8 mouse cellular contexts compared by ENCODE assay signal in the genomic region with DNA sequence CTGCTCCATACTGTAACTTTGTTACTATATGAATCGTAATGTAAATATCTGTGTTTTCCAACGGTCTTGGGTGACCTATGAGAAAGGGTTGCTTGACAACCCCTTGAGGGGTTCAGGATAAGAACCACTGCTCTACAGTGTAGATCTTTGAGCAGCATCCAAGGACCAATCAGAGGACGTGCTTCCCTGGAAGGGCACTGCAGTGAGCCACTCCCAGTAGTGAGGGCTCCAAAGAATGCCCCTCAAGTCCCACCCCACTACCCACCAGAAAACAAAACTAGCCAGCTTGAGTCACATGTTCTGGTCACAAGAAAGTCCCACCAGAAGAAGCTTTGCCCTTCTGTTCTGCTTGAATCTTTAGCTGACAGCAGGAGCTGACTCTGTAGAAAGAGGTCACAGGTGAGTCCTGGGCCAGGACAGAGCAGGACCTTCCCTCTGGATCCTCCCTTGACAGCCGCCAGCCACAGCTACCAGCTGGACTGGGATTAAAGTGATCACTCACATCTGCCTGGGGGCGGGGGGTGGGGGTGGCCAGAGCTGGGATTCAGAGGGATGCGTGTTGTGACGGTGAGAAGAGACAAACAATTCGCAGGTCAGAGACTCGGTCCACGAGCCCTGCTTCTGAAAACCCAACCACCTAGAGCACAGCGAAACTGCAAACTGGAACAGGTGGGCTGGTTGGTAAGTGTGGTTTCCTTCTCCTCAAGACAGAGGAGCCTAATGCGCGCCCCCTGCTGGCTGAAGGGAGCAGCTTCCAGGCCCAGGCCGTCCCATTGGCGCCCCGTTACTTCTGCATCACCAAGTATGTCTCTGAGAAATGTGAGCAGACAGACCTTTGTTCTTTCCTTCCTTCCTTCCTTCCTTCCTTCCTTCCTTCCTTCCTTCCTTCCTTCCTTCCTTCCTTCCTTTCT. TPM values are rescaled to one million over a fixed set of nuclear protein-coding genes. Genes with fewer than 3 reads are reported as not detected.
DNase-seq lines count a peak whose midpoint lies in the region; TF ChIP-seq lines count a peak whose summit lies in the region.

No protein-coding gene starts in this region.

- H3K79me2 ChIP-seq in liver, adult 2 months (ENCODE audit: control insufficient read depth, insufficient read depth, low read length): no peaks in the 10 kb centered on the region
- H3K79me2 ChIP-seq in myocyte (ENCODE audit: control insufficient read depth, insufficient read depth): no peaks in the 10 kb centered on the region

- H3K27ac ChIP-seq in cortical plate, adult 2 months (ENCODE audit: insufficient read depth, low read length): no peak overlapping the region
- H3K27ac ChIP-seq in liver, adult 2 months (replicated peaks; ENCODE audit: insufficient read depth, low read depth, low read length): peak overlapping the region; percentile 50

- H3K4me2 ChIP-seq in myocyte (ENCODE audit: low read depth): no peak overlapping the region

- peak; percentile 85 for TF ChIP-seq CTCF in cortical plate, adult 2 months (IDR thresholded peaks at IDR 0.05; ENCODE audit: extremely low read depth, insufficient read depth, low read length)
- peak; percentile 89 for TF ChIP-seq CTCF in liver, adult 2 months (IDR thresholded peaks at IDR 0.05; ENCODE audit: low read depth, low read length)

- TF ChIP-seq POLR2A in cortical plate, adult 2 months (IDR thresholded peaks at IDR 0.05; ENCODE audit: extremely low read depth, insufficient read depth, low read length): no peak
- no peak for TF ChIP-seq POLR2A in liver, adult 2 months (IDR thresholded peaks at IDR 0.05; ENCODE audit: extremely low read depth, insufficient read depth, low read length)
- no peak for TF ChIP-seq POLR2A in myocyte (IDR thresholded peaks at IDR 0.05; ENCODE audit: insufficient read length, low read depth)

- no peak overlapping the region for H3ac ChIP-seq in myocyte (ENCODE audit: control insufficient read depth, insufficient read length)

- H3K36me3 ChIP-seq in liver, adult 2 months (ENCODE audit: control insufficient read depth, insufficient read depth, low read length): no peaks in the 10 kb centered on the region
- H3K36me3 ChIP-seq in myocyte (ENCODE audit: control insufficient read depth, insufficient read depth): no peaks in the 10 kb centered on the region

- no peaks in the 10 kb centered on the region for H3K27me3 ChIP-seq in liver, adult 2 months (ENCODE audit: control insufficient read depth, insufficient read depth, low read length)
- H3K27me3 ChIP-seq in myocyte (ENCODE audit: control insufficient read depth, insufficient read depth, insufficient read length): peaks cover 35% of the 10 kb centered on the region

- peak overlapping the region; percentile 70 for H3K9ac ChIP-seq in liver, adult 2 months (ENCODE audit: low read depth, low read length)

- peak; percentile 88 to 93 for DNase-seq in left cerebral cortex, adult 18-20 months (ENCODE audit: low spot score in 2 of 2)
- DNase-seq in left cerebral cortex, adult 11 months (ENCODE audit: low spot score): no peak
- peak; percentile 69 to 85 for DNase-seq in gastrocnemius, postnatal 4 days (ENCODE audit: low spot score in 2 of 2)
- peak; percentile 56 to 82 for DNase-seq in kidney, adult 8-10 months
- peak; percentile 61 for DNase-seq in liver, adult 2 months (ENCODE audit: extremely low read depth, low read depth, low spot score)
- DNase-seq in spleen, postnatal 4 days (ENCODE audit: low spot score in 2 of 2): peak; percentile 87 to 96

- no peaks in the 10 kb centered on the region for H3K4me1 ChIP-seq in cortical plate, adult 2 months (ENCODE audit: control insufficient read depth, insufficient read depth, low read length)
- peaks cover 6% of the 10 kb centered on the region; the same call in 1 of the 2 replicates for H3K4me1 ChIP-seq in liver, adult 2 months (ENCODE audit: control insufficient read depth, insufficient read depth, low read length)

- WGBS in liver, adult 2 months: 15% methylated on average over 16 of the region's 16 CpGs

- H3K4me3 ChIP-seq in cortical plate, adult 2 months (ENCODE audit: insufficient read depth, low read length): no peak overlapping the region
- peak overlapping the region; percentile 33; the same call in 1 of the 2 replicates for H3K4me3 ChIP-seq in liver, adult 2 months (ENCODE audit: insufficient read depth, low read depth, low read length)
- no peak overlapping the region for H3K4me3 ChIP-seq in myocyte

TF ChIP-seq in myocyte, 11 proteins besides CTCF, POLR2A, EP300 and RAD21:
- TF ChIP-seq MYOD1 (IDR thresholded peaks at IDR 0.05; ENCODE audit: control insufficient read depth in 1 of 3, insufficient read length in 2 of 3, low read depth in 2 of 3): peak; percentile 28 to 72 (median 42)
- TF ChIP-seq POLR2AphosphoS2 (IDR thresholded peaks at IDR 0.05; ENCODE audit: insufficient read length, low read depth): no peak
- no peak for TF ChIP-seq MAX (IDR thresholded peaks at IDR 0.05; ENCODE audit: low read depth)
- peak in 2 of 3 experiments; percentile 2 to 55 for TF ChIP-seq MYOG (IDR thresholded peaks at IDR 0.05; ENCODE audit: control insufficient read depth in 1 of 3, insufficient read depth in 1 of 3, insufficient read length in 2 of 3, low read depth in 2 of 3)

RNA-seq across cellular contexts. Expression of gene Kctd17, which starts 6.1 kb away (rescaled TPM):
- total RNA-seq in left cerebral cortex, adult 18-20 months (2021): 100 to 1,000 TPM; 313 to 338 TPM
- 489 and 526 TPM in 2 replicates for polyA plus RNA-seq in cortical plate, adult 2 months (2012; rRNA removed)
- total RNA-seq in gastrocnemius, postnatal 4 days (2021): 10 to 100 TPM; 83.5 to 85.4 TPM
- total RNA-seq in liver, adult 2 months (2014; rRNA removed): 1.2 and 2.6 TPM in 2 replicates
- polyA plus RNA-seq in liver, adult 2 months (2012; rRNA removed): 8.6 and 10.4 TPM in 2 replicates
- 161 TPM for polyA plus RNA-seq in myocyte (2012; fragmentation: generic; extraction: Trizol)

RNA-seq across cellular contexts. Expression of gene Mpst, which starts 16.1 kb away (rescaled TPM):
- total RNA-seq in left cerebral cortex, adult 18-20 months (2021): 10 to 100 TPM; 28.4 to 33.0 TPM
- polyA plus RNA-seq in cortical plate, adult 2 months (2012; rRNA removed): 66.7 and 72.9 TPM in 2 replicates
- total RNA-seq in gastrocnemius, postnatal 4 days (2021): 10 to 100 TPM; 27.6 to 34.5 TPM
- 86.0 and 106 TPM in 2 replicates for total RNA-seq in liver, adult 2 months (2014; rRNA removed)
- polyA plus RNA-seq in liver, adult 2 months (2012; rRNA removed): 377 and 408 TPM in 2 replicates
- 77.1 TPM for polyA plus RNA-seq in myocyte (2012; fragmentation: generic; extraction: Trizol)

RNA-seq across cellular contexts. Expression of gene Tst, which starts 16.6 kb away (rescaled TPM):
- 10 to 100 TPM; 31.6 to 33.8 TPM for total RNA-seq in left cerebral cortex, adult 18-20 months (2021)
- 65.7 and 67.6 TPM in 2 replicates for polyA plus RNA-seq in cortical plate, adult 2 months (2012; rRNA removed)
- total RNA-seq in gastrocnemius, postnatal 4 days (2021): 10 to 100 TPM; 17.5 to 20.5 TPM
- total RNA-seq in liver, adult 2 months (2014; rRNA removed): 303 and 343 TPM in 2 replicates
- polyA plus RNA-seq in liver, adult 2 months (2012; rRNA removed): 621 and 686 TPM in 2 replicates
- 9.8 TPM for polyA plus RNA-seq in myocyte (2012; fragmentation: generic; extraction: Trizol)

RNA-seq across cellular contexts. Expression of gene Tex33, which starts 26.6 kb away (rescaled TPM):
- total RNA-seq in left cerebral cortex, adult 18-20 months (2021): not detected
- polyA plus RNA-seq in cortical plate, adult 2 months (2012; rRNA removed): not detected in 2 replicates
- not detected for total RNA-seq in gastrocnemius, postnatal 4 days (2021)
- total RNA-seq in liver, adult 2 months (2014; rRNA removed): not detected in 2 replicates
- polyA plus RNA-seq in liver, adult 2 months (2012; rRNA removed): not detected in 2 replicates
- not detected for polyA plus RNA-seq in myocyte (2012; fragmentation: generic; extraction: Trizol)

RNA-seq across cellular contexts. Expression of gene Tmprss6, which starts 46.1 kb away (rescaled TPM):
- 1 to 10 TPM in 1 of 2 experiments, under 1 TPM in 1; 0.23 to 1.4 TPM for total RNA-seq in left cerebral cortex, adult 18-20 months (2021)
- 0.04 and 0.11 TPM in 2 replicates for polyA plus RNA-seq in cortical plate, adult 2 months (2012; rRNA removed)
- under 1 TPM in 1 of 2 experiments, not detected in 1; 0.62 TPM for total RNA-seq in gastrocnemius, postnatal 4 days (2021)
- 188 and 242 TPM in 2 replicates for total RNA-seq in liver, adult 2 months (2014; rRNA removed)
- polyA plus RNA-seq in liver, adult 2 months (2012; rRNA removed): 514 and 542 TPM in 2 replicates
- 0.08 TPM for polyA plus RNA-seq in myocyte (2012; fragmentation: generic; extraction: Trizol)

Comparison
In these comparisons a context has a peak if more than half of its experiments do, and no peak if none do; other contexts are left out.
1. RNA of gene Kctd17, which starts 6.1 kb away (total RNA-seq): 313 to 338 TPM in left cerebral cortex, adult 18-20 months and 83.5 to 85.4 TPM in gastrocnemius, postnatal 4 days; 1.2 to 2.6 TPM in liver, adult 2 months; every median in the first group is over 10 times any median in the second.